Comparison of ENCODE assay signal across 11 mouse cellular contexts in the genomic region with DNA sequence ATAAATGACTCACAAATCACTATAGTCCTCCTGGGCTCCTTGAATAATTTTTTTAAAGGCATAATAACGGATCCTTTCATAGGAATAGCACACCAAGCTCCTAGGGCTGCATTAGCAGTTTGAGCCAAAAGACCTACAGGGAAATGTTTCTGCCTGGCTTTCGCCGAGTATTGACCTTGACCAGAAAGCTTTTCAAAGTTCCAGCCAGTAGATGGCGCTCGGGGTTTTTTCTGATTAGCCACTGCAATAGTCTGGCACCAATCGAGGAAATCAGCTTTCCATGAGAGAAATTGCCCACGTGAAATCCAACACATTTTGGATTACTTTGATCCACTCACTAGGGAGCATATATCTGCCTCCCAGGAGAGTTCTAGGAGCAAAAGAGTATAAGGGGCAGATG. TPM values are rescaled to one million over a fixed set of nuclear protein-coding genes. Genes with fewer than 3 reads are reported as not detected.
A peak's percentile ranks its signal among the peaks of the same experiment; 100 is the strongest.
DNase-seq lines count a peak whose midpoint lies in the region; ATAC-seq and TF ChIP-seq lines count a peak whose summit lies in the region.
"Had no signal": no experiment of that assay in that cellular context is flagged by ENCODE, and none has a peak within 500 bp of the region (broad histone marks: within the 10 kb centered on the region; RNA-seq: fewer than 3 reads in every experiment).

No protein-coding gene starts in this region.

- peaks cover 10% of the 10 kb centered on the region for H3K9me3 ChIP-seq in hindbrain, embryonic 14.5 days (ENCODE audit: control insufficient read depth, low read length)
- peaks cover 38% of the 10 kb centered on the region for H3K9me3 ChIP-seq in hindbrain, embryonic 10.5 days
- H3K9me3 ChIP-seq in CH12.LX (replicated peaks; ENCODE audit: low read length) = peaks cover 6% of the 10 kb centered on the region

- peak; percentile 77 for TF ChIP-seq RAD21 in CH12.LX (IDR thresholded peaks at IDR 0.05; ENCODE audit: low read depth, low read length)

- intact Hi-C loops in gastrocnemius, postnatal 14 days (cut with DNase I; ENCODE audit: low total_unique reads) = no loop called here
- intact Hi-C loops in left cerebral cortex, adult 2 months (cut with DNase I) = loop anchor here (5.0 kb wide), 1 partner anchor 94 kb away; no protein-coding TSS in a partner anchor

- H3K27me3 ChIP-seq in hindbrain, embryonic 14.5 days (ENCODE audit: control insufficient read depth, insufficient read depth, low read length) = no peaks in the 10 kb centered on the region
- no peaks in the 10 kb centered on the region for H3K27me3 ChIP-seq in hindbrain, embryonic 10.5 days (ENCODE audit: insufficient read depth, poor library complexity, severe bottlenecking)
- peaks cover 6% of the 10 kb centered on the region for H3K27me3 ChIP-seq in CH12.LX (replicated peaks)
- H3K27me3 ChIP-seq: megakaryocyte, embryonic 14.5 days had no signal

- TF ChIP-seq EP300 in CH12.LX (IDR thresholded peaks at IDR 0.05; ENCODE audit: low read length) = no peak

- peak; percentile 48 for DNase-seq in hindbrain, embryonic 14.5 days (ENCODE audit: low spot score)
- no peak for DNase-seq in hindbrain, embryonic 10.5 days (ENCODE audit: low spot score)
- peak; percentile 58 for DNase-seq in CH12.LX (ENCODE audit: extremely low read depth)
- peak; percentile 59 for DNase-seq in adrenal gland, postnatal 10 days
- DNase-seq in gastrocnemius, postnatal 14 days = peak; percentile 28
- DNase-seq in left cerebral cortex, adult 2 months (ENCODE audit: extremely low spot score in 1 of 2, low spot score in 2 of 2) = peak; percentile 22 to 31
- DNase-seq in spleen, postnatal 14 days (ENCODE audit: low spot score in 2 of 2) = no peak
- no peak for DNase-seq in thymus, postnatal 25 days

- no peak overlapping the region for H3K27ac ChIP-seq in hindbrain, embryonic 14.5 days
- no peak overlapping the region for H3K27ac ChIP-seq in hindbrain, embryonic 10.5 days
- H3K27ac ChIP-seq in CH12.LX (ENCODE audit: insufficient read depth, low read depth) = no peak overlapping the region
- no peak overlapping the region for H3K27ac ChIP-seq in left cerebral cortex, adult 2 months

- dilution Hi-C loops in CH12.LX (cut with MboI; ENCODE audit: extremely low pct_ligation_motif_present, extremely low pct_unique_long_range_greater_than_20kb, low sequenced_read_pairs) = no loop called here

- H3K79me2 ChIP-seq in CH12.LX (replicated peaks; ENCODE audit: control insufficient read depth, extremely low read depth, insufficient read depth, poor library complexity, severe bottlenecking) = no peaks in the 10 kb centered on the region

- no peak for ATAC-seq in hindbrain, embryonic 14.5 days (ENCODE audit: low FRiP score)

- no peak overlapping the region for H3K9ac ChIP-seq in hindbrain, embryonic 14.5 days
- H3K9ac ChIP-seq in CH12.LX (ENCODE audit: insufficient read depth, low read depth) = no peak overlapping the region

- H3K4me2 ChIP-seq in hindbrain, embryonic 14.5 days (replicated peaks) = no peak overlapping the region
- H3K4me2 ChIP-seq in CH12.LX (ENCODE audit: insufficient read depth, low read depth, poor library complexity, severe bottlenecking) = no peak overlapping the region

- no peak overlapping the region for H3K4me3 ChIP-seq in hindbrain, embryonic 14.5 days (replicated peaks; ENCODE audit: low read length)
- H3K4me3 ChIP-seq in hindbrain, embryonic 10.5 days = no peak overlapping the region
- H3K4me3 ChIP-seq in CH12.LX (replicated peaks in 1 of 3; ENCODE audit: low read depth in 2 of 3, low read length in 2 of 3, poor library complexity in 1 of 3) = no peak overlapping the region
- H3K4me3 ChIP-seq in left cerebral cortex, adult 2 months = no peak overlapping the region
- H3K4me3 ChIP-seq: megakaryocyte, embryonic 14.5 days had no signal

- no peak for TF ChIP-seq POLR2A in CH12.LX (IDR thresholded peaks at IDR 0.05; ENCODE audit: low read depth, low read length)

- WGBS in hindbrain, embryonic 14.5 days = 70% methylated on average over 7 of the region's 7 CpGs
- 70% methylated on average over 7 of the region's 7 CpGs for WGBS in hindbrain, embryonic 10.5 days

- peak; percentile 9 to 78; a peak in 2 of 4 replicates for TF ChIP-seq CTCF in CH12.LX (conservative IDR thresholded peaks at IDR 0.05 in 1 of 2, IDR thresholded peaks at IDR 0.05 in 1 of 2; ENCODE audit: low read depth in 2 of 2, low read length in 2 of 2)
- TF ChIP-seq CTCF in left cerebral cortex, adult 2 months (IDR thresholded peaks at IDR 0.05) = peak; percentile 53

- H3K36me3 ChIP-seq in hindbrain, embryonic 14.5 days (replicated peaks; ENCODE audit: control insufficient read depth, insufficient read depth) = no peaks in the 10 kb centered on the region
- H3K36me3 ChIP-seq in hindbrain, embryonic 10.5 days = no peaks in the 10 kb centered on the region
- no peaks in the 10 kb centered on the region for H3K36me3 ChIP-seq in CH12.LX (replicated peaks in 1 of 2; ENCODE audit: control insufficient read depth in 1 of 2, insufficient read depth in 1 of 2, low read length in 1 of 2)

- no peaks in the 10 kb centered on the region for H3K4me1 ChIP-seq in hindbrain, embryonic 14.5 days (replicated peaks; ENCODE audit: control insufficient read depth, insufficient read depth, low read length)
- H3K4me1 ChIP-seq in hindbrain, embryonic 10.5 days (replicated peaks) = no peaks in the 10 kb centered on the region
- H3K4me1 ChIP-seq in CH12.LX (ENCODE audit: control insufficient read depth in 1 of 2, insufficient read depth in 2 of 2) = no peaks in the 10 kb centered on the region
- H3K4me1 ChIP-seq: megakaryocyte, embryonic 14.5 days had no signal

- in situ Hi-C loops in CH12.LX (cut with MboI; ENCODE audit: low pct_ligation_motif_present, low pct_unique_long_range_greater_than_20kb, low sequenced_read_pairs) = no loop called here

TF ChIP-seq in CH12.LX, 34 proteins besides CTCF, POLR2A, EP300 and RAD21:
- TF ChIP-seq SMC3 (IDR thresholded peaks at IDR 0.05; ENCODE audit: low read depth, low read length) (peak; percentile 69), CHD2 (IDR thresholded peaks at IDR 0.05; ENCODE audit: low read length) (no peak), MXI1 (IDR thresholded peaks at IDR 0.05; ENCODE audit: low read depth, low read length) (no peak)
TF ChIP-seq in CH12.LX: peak in this region for 1.

RNA-seq across cellular contexts. Expression of gene Mup21, which starts 17.0 kb away (rescaled TPM):
- not detected in 2 replicates for polyA plus RNA-seq in hindbrain, embryonic 14.5 days (2014; fragmentation: Nextera tagmentation; extraction: Ambion mirVana)
- not detected in 2 replicates for polyA plus RNA-seq in hindbrain, embryonic 10.5 days (2016; fragmentation: Nextera tagmentation; extraction: Ambion mirVana)
- total RNA-seq in CH12.LX (2012; rRNA removed) (not detected in 2 replicates), CH12.LX (2014; rRNA removed) (not detected in 2 replicates)
- polyA plus RNA-seq in CH12.LX (2012; ENCODE audit: insufficient read length, low read depth) = not detected in 2 replicates
- total RNA-seq in adrenal gland, postnatal 10 days (2021) = not detected
- not detected for total RNA-seq in gastrocnemius, postnatal 14 days (2021)
- not detected for total RNA-seq in left cerebral cortex, adult 2 months (2021)
- polyA plus RNA-seq: heart, embryonic 16.5 days; testis, adult 2 months had no signal

RNA-seq across cellular contexts. Expression of gene Mup3, which starts 46.6 kb away (rescaled TPM):
- polyA plus RNA-seq in hindbrain, embryonic 14.5 days (2014; fragmentation: Nextera tagmentation; extraction: Ambion mirVana) = not detected in 2 replicates
- polyA plus RNA-seq in hindbrain, embryonic 10.5 days (2016; fragmentation: Nextera tagmentation; extraction: Ambion mirVana) = not detected in 2 replicates
- total RNA-seq in CH12.LX (2012; rRNA removed) = not detected in 2 replicates
- not detected in 2 replicates for total RNA-seq in CH12.LX (2014; rRNA removed)
- polyA plus RNA-seq in CH12.LX (2012; ENCODE audit: insufficient read length, low read depth) = not detected in 2 replicates
- not detected for total RNA-seq in adrenal gland, postnatal 10 days (2021)
- total RNA-seq in gastrocnemius, postnatal 14 days (2021) = not detected
- total RNA-seq in left cerebral cortex, adult 2 months (2021) = not detected
- polyA plus RNA-seq: heart, embryonic 16.5 days; testis, adult 2 months had no signal

Comparison
In these comparisons a context has a peak if more than half of its experiments do, and no peak if none do; other contexts are left out.
1. DNase-seq: peak in hindbrain, embryonic 14.5 days (single experiment), CH12.LX (single experiment), adrenal gland, postnatal 10 days (single experiment), gastrocnemius, postnatal 14 days (single experiment) and left cerebral cortex, adult 2 months (2 of 2); none in hindbrain, embryonic 10.5 days (single experiment), spleen, postnatal 14 days (0 of 2) and thymus, postnatal 25 days (single experiment).